Mouse (Mus musculus): Measurements from ENCODE around the gene Fbxo36. TPM values are rescaled to one million over a fixed set of nuclear protein-coding genes. Genes with fewer than 3 reads are reported as not detected.

Fbxo36 gene
- total and polyA plus RNA-seq, 3 experiments, result 8.9 to 16.7 (median 13.9) TPM

Other genes with a start within 250 kb of the Fbxo36 start
- 1 to 10 TPM; 3.4 to 4.2 TPM for gene Dner, start 143.6 kb upstream of the Fbxo36 start, total RNA-seq (2021)
- gene Dner, start 143.6 kb upstream of the Fbxo36 start, polyA plus RNA-seq (2012; rRNA removed), result 9.0 and 12.1 TPM in 2 replicates
- gene Trip12, start 675 bp downstream of the Fbxo36 start, total RNA-seq (2021), result 100 to 1,000 TPM; 193 to 259 TPM
- 5.1 and 5.2 TPM in 2 replicates for gene Trip12, start 675 bp downstream of the Fbxo36 start, polyA plus RNA-seq (2012; rRNA removed)
- 10 to 100 TPM in 1 of 2 experiments, under 1 TPM in 1; 0.81 to 18.7 TPM for gene Slc16a14, start 95.3 kb downstream of the Fbxo36 start, total RNA-seq (2021)
- gene Slc16a14, start 95.3 kb downstream of the Fbxo36 start, polyA plus RNA-seq (2012; rRNA removed), result 0.37 and 0.48 TPM in 2 replicates